Mouse (Mus musculus) c-Kit-positive CD71-positive TER-119-negative erythroid progenitor cells, embryonic 14.5 days (primary cell): ENCODE measurements around the gene Slc2a9.

ENCODE experiments used
- DNase-seq: peaks from one replicate; pipeline ENCODE4 v3.0.0-alpha.2; 2013; ENCODE audit warnings: low read depth

Gene Slc2a9

GRCm38 (mm10) chr5:38372369-38372768 is 130.6 kb downstream of the Slc2a9 start:
- no peak for DNase-seq

DNA sequence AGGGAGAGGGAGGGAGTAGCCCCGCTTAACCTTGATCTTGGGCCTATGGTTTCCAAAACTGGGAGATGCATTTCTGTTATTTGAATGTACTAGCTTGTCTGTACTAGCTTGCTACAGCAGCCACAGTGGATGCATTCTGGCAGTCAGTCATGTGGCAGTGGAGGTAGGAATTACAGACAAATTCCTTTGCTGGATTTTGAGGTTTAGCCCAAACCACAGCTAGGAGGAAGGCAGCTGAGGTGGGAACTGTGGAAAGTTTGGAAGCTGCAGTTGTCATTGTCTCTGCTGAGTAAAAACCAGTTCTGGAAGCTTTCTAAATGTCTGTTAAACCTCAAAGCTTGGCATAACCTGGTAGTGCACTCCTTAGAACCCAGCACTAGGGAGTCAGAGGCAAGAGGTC is 131.6 kb downstream of the Slc2a9 start:
- DNase-seq: no peak

DNA sequence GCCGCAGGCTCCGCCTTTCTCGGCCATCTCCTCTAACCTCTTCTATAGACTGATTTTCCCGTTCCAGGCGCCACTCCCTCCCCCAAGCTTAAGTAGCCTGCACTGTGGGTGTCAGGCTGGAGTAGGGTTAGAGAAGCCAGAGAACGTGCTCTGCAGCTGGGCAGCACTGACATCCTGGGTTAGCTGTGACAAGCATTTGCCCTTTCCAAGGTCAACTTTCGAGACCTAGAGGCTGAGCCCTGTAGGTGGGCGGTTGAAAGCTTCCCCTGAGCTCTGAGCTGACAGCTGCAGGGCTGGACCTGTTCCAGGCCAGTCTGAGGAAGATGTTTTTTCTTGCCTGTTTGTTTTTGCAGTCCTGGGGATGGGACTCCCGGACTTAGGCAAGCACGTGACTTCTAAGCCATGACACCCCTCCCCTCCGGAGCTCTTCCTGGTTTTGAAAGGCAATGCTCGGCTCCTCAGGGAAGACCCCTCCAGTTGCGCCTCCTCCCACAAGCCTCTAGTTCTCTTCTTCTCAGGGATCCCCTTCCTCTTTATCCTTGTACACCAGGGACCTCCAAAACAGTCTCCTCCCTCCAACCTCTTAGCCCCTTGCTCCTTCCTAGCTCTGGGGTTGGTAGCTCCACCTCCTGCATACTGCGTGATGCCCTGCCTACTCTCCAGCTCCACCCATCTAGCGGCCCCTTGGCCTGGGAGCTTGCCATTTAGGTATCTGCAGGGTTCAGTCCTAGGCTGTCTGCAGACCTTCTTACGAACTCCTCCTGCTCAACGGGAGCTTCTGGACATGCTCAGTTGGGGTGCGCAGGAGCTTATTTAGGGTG is 136.1 kb downstream of the Slc2a9 start:
- DNase-seq: no peak

DNA sequence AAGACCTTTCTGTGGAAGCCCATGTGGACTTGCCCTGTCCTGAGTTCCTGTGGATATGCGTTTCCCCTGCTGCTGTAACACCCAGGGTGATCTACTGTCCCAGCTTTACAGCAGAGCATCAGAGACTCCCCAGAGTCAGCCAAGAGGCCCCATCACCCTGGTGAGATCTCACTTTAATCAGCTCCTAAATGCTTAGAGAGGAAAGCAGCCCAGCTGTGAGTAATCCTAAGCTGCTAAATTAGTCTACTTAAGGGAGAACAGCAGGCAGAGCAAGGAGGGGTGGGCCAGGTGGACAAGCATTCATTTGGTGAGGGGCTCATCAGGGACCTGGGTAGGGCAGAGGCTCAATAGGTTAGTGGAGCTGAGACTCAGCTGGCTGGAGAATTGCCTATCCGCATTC is 137.4 kb downstream of the Slc2a9 start:
- DNase-seq: no peak

DNA sequence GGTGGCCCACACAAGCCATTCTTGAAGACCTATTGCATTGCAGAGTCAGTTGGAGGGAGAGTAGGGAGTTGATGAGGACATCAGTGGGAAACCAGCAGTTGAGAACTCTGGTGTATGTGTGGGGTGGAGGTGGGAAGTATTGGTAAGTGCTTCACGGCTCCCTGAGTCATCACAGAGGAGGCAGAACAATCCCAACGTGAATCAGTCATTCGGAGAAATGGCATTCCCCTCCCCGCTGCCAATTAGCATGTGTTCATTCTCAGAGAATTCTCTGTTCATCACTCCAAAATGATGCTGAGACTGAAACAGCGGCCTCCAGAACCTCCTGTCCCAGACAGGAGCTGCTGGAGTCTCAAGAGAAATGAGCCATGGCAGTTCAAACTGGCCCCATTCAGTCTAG is 138.5 kb downstream of the Slc2a9 start:
- DNase-seq: no peak

GRCm38 (mm10) chr5:38359716-38360115 is 143.2 kb downstream of the Slc2a9 start:
- no peak for DNase-seq

DNA sequence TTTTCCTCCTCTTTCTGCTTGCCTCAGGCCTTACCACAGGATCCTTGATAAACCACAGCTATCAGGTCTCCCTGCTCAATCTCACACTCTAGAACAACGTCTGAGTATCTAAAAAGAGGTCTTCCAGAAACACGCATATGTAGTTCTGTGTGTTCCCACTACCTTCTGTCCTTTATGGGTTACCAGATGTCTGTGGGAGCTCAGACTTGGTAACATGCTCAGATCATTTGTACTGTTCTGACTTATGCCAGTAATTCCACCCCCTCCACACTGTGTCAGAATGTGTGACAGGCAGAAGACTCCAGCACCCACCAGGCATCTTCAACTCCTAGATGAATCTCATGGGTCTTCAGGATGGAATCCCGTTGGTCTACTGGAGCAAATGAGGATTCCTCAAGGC is 146.0 kb downstream of the Slc2a9 start:
- no peak for DNase-seq

DNA sequence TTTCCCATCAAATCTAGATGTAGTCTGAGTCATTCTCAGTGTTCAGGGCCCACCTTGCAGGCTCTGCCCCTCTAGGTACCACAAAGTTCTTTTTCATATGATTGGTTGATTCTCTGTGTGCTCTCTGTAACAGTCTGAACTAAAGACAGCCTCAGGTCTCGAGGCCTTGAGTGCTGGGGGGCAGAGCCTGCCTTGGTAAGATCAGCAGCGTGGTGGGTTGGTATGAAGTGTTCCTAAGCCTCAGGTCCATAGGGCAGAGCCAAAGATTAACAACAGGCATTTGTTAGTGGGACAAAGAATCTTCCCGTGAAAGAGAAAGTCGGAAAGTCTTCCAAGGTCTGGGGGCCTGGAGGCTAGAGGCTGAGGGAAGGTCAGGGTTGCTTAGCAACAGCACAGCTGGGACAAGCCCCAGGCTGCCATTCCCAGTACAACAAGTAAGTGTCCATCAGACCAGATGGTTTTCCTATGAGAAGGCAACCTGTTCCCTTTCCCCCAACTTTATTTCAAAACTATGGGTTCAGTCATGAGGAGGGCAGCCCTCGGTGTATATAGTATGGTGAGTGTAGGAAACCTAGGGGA is 152.5 kb downstream of the Slc2a9 start:
- no peak for DNase-seq

DNA sequence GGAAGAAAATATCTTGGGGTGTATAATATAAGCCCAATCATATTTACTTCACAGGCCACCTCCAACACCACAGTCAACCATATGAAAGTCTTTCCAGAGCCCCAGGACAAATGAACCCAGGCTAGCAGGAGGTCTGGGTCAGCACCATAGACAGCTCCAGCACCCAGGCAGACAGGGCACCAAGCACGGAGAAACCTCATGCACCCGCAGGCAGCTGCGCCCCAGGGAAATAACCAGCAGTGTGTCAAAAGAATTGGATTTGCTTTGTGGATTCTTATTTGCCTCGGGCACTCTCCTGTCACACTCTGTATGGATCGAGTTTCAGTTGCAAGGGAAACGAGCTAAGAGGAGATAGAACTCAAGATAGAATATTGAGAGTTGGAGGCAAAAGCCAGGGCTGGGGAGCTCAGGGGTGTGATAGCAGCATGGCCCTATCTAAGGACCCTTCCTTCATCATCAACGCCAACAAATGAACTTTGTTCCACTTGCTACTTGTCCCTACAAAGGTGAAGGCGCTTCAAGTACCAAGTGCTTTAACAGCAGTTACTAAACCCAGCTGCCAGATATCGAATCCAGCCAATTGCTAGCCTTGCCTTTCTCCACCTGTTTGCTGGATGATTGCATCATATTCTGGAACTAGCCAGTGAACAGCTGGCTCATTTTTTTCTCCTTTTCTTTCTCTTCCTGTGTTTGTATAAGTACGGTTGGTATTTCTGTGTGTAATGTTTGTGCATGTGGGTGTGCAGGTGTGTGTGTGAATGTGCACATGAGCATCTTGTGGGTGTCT is 156.1 kb downstream of the Slc2a9 start:
- no peak for DNase-seq

GRCm38 (mm10) chr5:38343101-38343500 is 159.8 kb downstream of the Slc2a9 start:
- DNase-seq: no peak

GRCm38 (mm10) chr5:38334582-38334981 is 168.4 kb downstream of the Slc2a9 start:
- DNase-seq: no peak

DNA sequence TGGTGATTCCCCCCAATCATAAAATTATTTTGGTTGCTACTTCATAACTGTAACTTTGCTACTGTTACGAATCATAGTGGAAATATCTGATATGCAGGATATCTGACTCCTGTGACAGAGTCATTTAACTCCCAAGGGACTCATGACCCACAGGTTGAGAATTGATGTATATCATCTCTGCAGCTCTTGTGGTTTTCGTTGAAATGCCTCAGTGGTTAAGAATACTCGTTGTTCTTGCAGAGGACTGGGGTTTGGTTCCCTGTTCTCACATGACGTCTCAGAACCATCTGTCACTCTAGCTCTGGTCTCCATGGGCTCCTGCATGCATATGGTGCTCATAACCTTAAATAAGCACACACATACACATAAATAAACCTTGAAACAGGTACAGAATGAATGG is 169.6 kb downstream of the Slc2a9 start:
- no peak for DNase-seq

DNA sequence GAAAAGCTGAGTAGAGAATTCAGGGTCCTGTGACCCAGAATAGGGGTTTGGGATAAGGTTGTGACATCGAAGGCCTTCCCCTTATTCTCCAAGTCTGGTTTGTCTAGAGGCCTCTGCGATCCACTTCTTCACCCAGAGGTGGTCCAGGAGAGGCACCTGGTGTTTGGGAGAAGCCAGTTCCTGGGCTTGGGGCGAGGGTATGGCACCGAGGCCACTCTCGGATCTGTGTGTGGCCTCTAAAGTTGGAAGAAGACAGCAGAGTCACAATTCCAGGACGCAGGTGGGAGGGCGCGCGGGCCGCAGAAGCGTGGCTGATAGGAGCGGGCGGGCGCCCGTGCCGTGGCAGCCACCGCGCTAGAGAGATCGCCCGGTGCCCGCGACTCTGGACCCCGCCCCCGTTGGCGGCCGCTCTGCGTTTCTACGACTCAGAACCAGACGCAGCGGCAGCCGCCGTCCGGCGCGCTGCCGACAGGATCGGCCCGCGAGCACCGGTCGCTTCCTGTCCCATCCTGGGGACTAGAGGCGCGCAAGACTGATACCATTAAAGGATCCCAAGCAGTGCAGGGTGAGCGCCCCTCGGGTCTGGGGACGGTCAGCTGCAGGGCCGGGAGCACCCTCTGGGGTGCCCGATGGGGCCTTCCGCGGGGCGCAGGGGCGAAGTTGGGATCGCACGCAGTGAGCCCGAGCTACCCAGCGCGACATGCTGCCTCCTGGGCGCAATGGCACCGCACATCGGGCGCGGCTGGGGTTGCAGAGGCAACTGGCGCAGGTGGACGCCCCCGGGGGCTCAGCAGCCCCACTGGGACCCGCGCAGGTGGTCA is 183.8 kb downstream of the Slc2a9 start, which contains the start of gene Drd5:
Drd5 (plus strand) TSS at position 402 of the 821 bp plus-strand sequence.
- no peak for DNase-seq

- DNase-seq: no peak
Observed at GRCm38 (mm10) chr5:38309795-38310194, 193.1 kb downstream of the Slc2a9 start.

DNA sequence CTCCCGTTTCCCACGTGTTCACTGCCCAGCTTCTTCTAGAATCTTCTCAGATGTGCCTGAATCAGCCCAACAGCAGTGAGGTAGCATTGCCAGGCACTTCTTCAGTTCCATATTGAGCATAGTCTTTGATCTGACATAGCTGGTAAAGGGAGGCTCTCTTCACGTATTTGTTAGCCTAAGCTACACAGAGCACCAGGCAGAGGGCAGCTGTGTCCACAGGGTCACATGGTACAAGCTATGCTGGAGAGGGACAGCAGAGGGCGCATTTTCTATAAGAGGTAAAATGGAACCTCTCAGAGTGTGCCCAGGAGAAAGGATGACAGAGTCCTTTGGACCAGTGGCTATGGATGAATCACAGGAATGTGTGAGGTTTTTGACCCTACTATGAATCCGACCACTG is 194.1 kb downstream of the Slc2a9 start:
- peak; percentile 40 for DNase-seq

DNA sequence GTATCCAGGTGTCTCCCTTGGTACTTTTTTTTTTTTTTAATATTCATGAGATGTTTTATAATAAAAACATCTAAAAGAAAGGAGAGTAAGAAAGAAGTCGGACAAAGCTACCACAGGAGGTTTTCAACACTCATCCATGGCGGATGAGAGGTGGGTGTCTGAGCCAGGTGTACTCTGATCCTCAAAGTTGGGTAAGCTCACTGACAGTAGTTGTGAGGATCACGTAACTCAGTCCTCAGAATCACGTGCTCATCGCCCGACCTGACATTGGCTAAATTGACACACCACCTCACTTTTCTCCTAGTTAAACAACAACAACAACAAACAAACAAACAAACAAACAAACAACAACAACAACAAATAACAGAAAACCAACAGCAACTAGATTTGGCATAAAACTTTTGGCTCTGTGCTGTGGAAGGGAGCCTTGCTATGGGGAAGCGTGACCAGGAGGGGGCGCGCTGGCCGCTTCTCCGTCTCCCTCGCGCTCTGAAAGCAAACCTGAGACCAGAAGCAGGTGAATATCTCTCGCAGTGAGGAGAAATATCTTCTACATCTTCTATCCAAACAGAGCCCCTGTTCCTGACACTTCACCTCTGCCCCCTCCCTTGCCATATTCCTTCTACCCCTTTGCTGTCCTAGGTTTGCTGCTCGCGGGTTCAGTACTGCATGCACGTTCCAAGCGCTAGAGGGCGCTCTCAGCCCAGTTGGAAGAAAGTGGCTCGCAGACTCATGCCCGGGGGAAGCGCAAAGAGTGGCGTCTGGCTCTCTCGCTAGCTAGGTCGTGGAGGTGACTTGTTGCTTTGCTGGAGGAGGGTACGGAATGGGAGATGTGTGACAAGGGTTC is 195.5 kb downstream of the Slc2a9 start:
- DNase-seq: peak; percentile 74

GRCm38 (mm10) chr5:38305241-38305640 is 197.7 kb downstream of the Slc2a9 start:
- no peak for DNase-seq

- no peak for DNase-seq
Observed at GRCm38 (mm10) chr5:38302651-38303050, 200.3 kb downstream of the Slc2a9 start.

DNA sequence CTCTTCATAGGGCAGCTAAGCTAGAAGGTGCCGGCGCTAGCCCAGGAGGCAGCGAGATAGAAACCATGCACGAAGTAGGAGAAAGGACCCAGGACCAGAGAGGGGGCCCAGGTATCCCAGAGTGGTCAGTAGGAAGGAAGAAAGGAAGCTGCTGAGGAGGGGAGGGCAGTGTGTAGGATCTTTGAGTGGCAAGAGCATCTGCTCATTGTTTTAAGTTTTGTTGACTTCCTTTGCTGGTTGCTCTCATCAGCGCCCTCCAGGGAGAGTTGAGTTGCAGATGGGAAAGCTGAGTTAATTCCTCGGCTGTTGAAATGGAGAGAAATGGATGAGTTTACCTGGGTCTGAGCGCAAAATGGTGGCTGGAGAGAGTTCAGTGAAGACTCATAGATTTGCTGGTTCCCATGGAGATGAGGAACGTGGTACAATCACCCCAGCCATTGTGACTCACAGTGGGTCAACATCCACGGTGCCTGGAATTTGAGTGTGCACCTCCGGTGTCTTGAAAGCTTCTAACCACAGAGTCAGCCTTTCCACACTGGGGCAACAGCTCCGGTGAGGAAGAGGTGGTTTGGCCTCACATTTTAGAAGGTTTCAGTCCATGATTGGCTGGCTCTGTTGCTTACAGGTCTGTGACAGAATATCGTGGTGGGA is 201.1 kb downstream of the Slc2a9 start:
- DNase-seq: no peak
